Mouse (Mus musculus): ENCODE measurements around the gene Cradd.

DNA sequence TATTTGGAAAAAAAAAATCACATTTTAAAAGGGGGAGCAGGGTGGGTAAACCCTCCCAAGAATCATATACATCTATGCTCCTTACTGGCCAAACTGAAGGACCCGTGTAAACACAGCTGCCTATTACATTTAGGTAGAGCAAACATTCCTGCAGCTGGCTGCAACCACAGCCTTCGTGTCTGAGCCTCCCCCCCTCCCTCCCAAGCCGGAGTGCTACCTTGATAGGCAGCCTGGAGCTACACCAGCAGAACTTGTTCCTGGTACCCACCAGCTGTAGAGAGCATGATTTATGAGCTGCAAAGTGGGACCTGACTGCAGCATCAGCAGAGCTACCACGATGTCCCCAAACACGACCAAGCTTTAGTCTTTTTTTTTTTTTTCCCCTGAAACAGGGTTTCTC is 9.9 kb downstream of the Cradd start:
- TF ChIP-seq POLR2AphosphoS2 (IDR thresholded peaks at IDR 0.05; ENCODE audit: insufficient read length, low read depth), result no peak
- TF ChIP-seq USF1 (IDR thresholded peaks at IDR 0.05; ENCODE audit: low read depth), result no peak
- no peak for TF ChIP-seq POLR2A (IDR thresholded peaks at IDR 0.05; ENCODE audit: insufficient read length, low read depth)
- TF ChIP-seq E2F4 (IDR thresholded peaks at IDR 0.05; ENCODE audit: insufficient read depth), result no peak
- no peak for TF ChIP-seq TCF12 (IDR thresholded peaks at IDR 0.05; ENCODE audit: insufficient read depth, poor library complexity, severe bottlenecking)
- no peak for TF ChIP-seq MAX (IDR thresholded peaks at IDR 0.05; ENCODE audit: low read depth)
- no peak for TF ChIP-seq MYOD1 (IDR thresholded peaks at IDR 0.05; ENCODE audit: control insufficient read depth in 1 of 3, insufficient read length in 2 of 3, low read depth in 2 of 3)
